Mouse (Mus musculus) heart, postnatal 0 days (tissue): ENCODE measurements at regions not wholly inside any gene's neighbourhood (a gene's known extent, or its start where the extent isn't known, plus 50 kb on each side); places are given as distances from the start of the nearest gene placed in this dataset.

Source experiments
- ATAC-seq: fragments of 200-750 bp; cut with Nextera tagmentation; 2 replicates; pipeline ENCODE4 v1.8.0; 2017; ENCODE audit warnings: low read depth, moderate number of reproducible peaks, moderate library complexity; ENCODE audit not compliant: insufficient read depth
- DNase-seq: peaks from one replicate; pipeline ENCODE4 v3.0.0-alpha.2; 2016; ENCODE audit warnings: low spot score
- H3K27ac ChIP-seq: fragments of 300-500 bp; sonication (generic); 2 replicates; pipeline ENCODE4 v1.5.1; 2014; ENCODE audit warnings: low read depth, mild to moderate bottlenecking
- H3K27me3 ChIP-seq: fragments of 300-500 bp; sonication (generic); 2 replicates; pipeline ENCODE4 v1.6.1; 2014; ENCODE audit warnings: low read length, mixed read lengths; ENCODE audit not compliant: control insufficient read depth, insufficient read depth
- H3K36me3 ChIP-seq: fragments of 300-500 bp; sonication (generic); replicated peaks from 2 replicates; pipeline ENCODE4 v1.6.1; 2014; ENCODE audit warnings: low read length, mixed read lengths; ENCODE audit not compliant: control insufficient read depth, insufficient read depth
- H3K4me1 ChIP-seq: fragments of 300-500 bp; sonication (generic); 2 replicates; pipeline ENCODE4 v1.6.1; 2014; ENCODE audit warnings: antibody characterized with exemption; ENCODE audit not compliant: control insufficient read depth, insufficient read depth
- H3K4me2 ChIP-seq: fragments of 300-500 bp; sonication (generic); 2 replicates; pipeline ENCODE4 v1.6.1; 2014; ENCODE audit warnings: low read depth, mild to moderate bottlenecking, low read length, moderate library complexity
- H3K4me3 ChIP-seq: fragments of 300-500 bp; sonication (generic); 2 replicates; pipeline ENCODE4 v1.5.1; 2014; ENCODE audit warnings: low read depth, low read length
- H3K9ac ChIP-seq: fragments of 300-500 bp; sonication (generic); replicated peaks from 2 replicates; pipeline ENCODE4 v1.6.1; 2014; ENCODE audit warnings: low read depth, low read length, mixed read lengths
- H3K9me3 ChIP-seq: fragments of 300-500 bp; sonication (generic); replicated peaks from 2 replicates; pipeline ENCODE4 v1.6.1; 2016; ENCODE audit warnings: low read length; ENCODE audit not compliant: control insufficient read depth
- CTCF ChIP-seq: IDR thresholded peaks from 2 replicates; pipeline ENCODE4 v1.5.1; 2016; ENCODE audit warnings: antibody characterized with exemption, control low read depth, low read depth
- EP300 ChIP-seq: IDR thresholded peaks from 2 replicates; pipeline ENCODE4 v1.6.1; 2016; ENCODE audit warnings: antibody characterized with exemption, low read depth
- WGBS: fragments of 180-500 bp; shearing (Covaris S2); extraction: QIAGEN DNeasy Blood & Tissue Kit; methylation state at CpG from one replicate; pipeline ENCODE4 v1.1.7; 2014; 5-methylcytosine and 5-hydroxymethylcytosine counted together

DNA sequence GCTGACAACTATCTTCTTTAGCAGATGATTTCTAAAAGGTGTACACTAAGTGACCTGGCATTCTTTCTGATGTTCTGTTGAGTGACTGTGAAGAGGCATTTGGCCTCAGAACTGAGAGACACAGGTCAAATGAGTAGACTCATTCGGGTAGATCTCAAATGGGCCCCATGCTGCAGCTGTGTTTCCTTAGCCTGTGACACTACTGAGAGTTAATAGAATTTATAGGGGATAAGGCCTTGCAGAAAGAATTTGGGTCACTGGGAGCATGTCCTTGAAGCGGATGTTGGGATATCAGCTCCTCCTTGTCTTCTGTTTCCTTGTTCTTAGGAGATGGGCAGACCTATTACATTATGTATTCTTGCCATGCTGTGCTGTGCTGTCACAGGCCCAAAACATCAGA is 271.4 kb downstream of the Impad1 start:
- Histone ChIP-seq H3K27me3 (no peaks in the 10 kb centered on the region), H3K9ac (no peak overlapping the region), H3K4me3 (no peak overlapping the region), H3K36me3 (no peaks in the 10 kb centered on the region), H3K27ac (no peak overlapping the region), H3K4me1 (no peaks in the 10 kb centered on the region), H3K4me2 (no peak overlapping the region), H3K9me3 (no peaks in the 10 kb centered on the region)
- ATAC-seq (no peak), DNase-seq (no peak)
- no peak for TF ChIP-seq CTCF
- no peak for TF ChIP-seq EP300
- 58% methylated on average over 2 of the region's 2 CpGs for WGBS

DNA sequence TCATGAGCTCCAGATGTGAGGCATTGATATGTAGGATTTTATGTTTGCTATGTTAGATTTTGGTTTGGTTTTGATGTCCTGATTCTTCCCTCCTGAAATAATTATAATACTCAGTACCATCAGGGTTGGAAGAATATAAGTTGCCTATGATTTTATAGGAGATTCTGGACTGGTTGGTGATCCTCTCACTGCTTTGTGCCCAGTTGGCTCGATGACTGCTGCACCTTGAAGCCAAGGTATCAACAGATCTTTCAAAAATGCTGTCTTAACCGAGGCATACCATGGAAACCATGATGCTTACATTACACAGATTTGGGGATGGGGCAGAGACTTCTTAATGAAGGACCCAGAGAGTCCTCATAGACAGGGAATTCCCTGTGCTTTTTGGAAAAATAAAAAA is 274.4 kb downstream of the Impad1 start:
- TF ChIP-seq CTCF (no peak), EP300 (no peak)
- ATAC-seq (no peak), DNase-seq (no peak)
- H3K4me2 ChIP-seq = no peak overlapping the region
- H3K9ac ChIP-seq = no peak overlapping the region
- H3K9me3 ChIP-seq = no peaks in the 10 kb centered on the region
- H3K4me3 ChIP-seq = no peak overlapping the region
- H3K27me3 ChIP-seq = no peaks in the 10 kb centered on the region
- H3K4me1 ChIP-seq = no peaks in the 10 kb centered on the region
- H3K27ac ChIP-seq = no peak overlapping the region
- 58% methylated on average over 2 of the region's 2 CpGs for WGBS
- H3K36me3 ChIP-seq = no peaks in the 10 kb centered on the region

DNA sequence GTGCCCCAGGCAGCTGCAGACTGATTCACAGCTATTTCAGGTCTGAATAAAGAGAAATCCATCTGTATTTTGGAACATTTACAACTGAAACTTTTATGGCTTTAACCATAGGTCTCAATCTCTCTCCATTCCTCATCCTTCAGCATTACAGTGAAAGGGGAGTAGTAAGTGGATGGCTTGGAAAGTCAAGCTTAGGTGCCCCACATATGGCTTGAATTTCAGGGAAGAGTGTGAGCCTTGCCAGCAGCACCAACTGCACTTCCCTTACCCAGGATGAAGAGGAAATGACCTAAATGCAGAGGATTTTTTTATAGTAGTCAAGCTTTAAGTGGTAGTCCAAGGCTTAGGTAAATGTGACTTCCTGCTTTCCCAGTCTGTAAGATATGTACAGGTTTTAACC is 279.8 kb downstream of the Impad1 start:
- ATAC-seq = no peak

DNA sequence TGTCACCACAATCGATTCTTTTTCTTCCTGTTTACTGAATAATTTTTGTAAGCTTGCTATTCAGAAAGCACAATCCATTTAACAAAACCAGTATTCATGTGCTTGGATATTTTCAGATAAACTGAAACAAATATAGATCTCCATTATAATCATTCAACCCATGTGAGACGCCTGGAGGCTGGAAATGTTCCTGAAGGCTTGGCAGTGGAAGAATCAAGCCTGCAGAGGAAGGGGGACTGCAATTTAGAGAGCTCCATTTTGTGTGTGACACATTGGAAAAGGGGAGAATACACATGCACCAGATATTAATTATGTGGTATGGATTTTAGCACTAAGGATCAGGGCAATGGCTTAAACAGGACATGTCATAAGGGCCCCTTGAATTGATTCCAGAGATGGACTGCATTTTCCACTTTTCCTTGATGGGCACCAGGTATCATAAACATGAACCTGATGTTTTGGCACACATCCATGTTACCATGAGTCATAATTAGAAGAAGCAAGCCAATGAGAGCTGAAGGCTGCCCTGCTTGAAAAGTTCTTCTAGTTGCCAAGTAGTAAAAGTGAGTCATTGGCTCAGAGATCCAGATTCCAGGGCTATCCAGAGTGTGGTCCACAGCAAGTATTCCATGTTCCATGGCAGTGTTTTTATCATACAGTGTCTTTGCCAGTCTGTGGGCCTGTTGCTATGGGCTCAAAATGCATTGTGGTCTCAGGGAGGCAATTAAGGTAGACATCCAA is 282.8 kb downstream of the Impad1 start:
- no peak overlapping the region for H3K4me2 ChIP-seq
- ATAC-seq (no peak), DNase-seq (no peak)
- no peak overlapping the region for H3K27ac ChIP-seq
- no peak for TF ChIP-seq CTCF
- TF ChIP-seq EP300 = no peak
- H3K4me1 ChIP-seq = no peaks in the 10 kb centered on the region
- no peaks in the 10 kb centered on the region for H3K36me3 ChIP-seq
- no peak overlapping the region for H3K9ac ChIP-seq
- no peaks in the 10 kb centered on the region for H3K9me3 ChIP-seq
- no peaks in the 10 kb centered on the region for H3K27me3 ChIP-seq
- no peak overlapping the region for H3K4me3 ChIP-seq
- 61% methylated on average over 2 of the region's 2 CpGs for WGBS

More for the DNA sequence above, 279.8 kb downstream of the Impad1 start:
- H3K36me3 ChIP-seq = no peaks in the 10 kb centered on the region
- no peak overlapping the region for H3K27ac ChIP-seq
- no peak overlapping the region for H3K9ac ChIP-seq
- TF ChIP-seq EP300 = no peak
- H3K27me3 ChIP-seq = no peaks in the 10 kb centered on the region
- no peak overlapping the region for H3K4me3 ChIP-seq
- H3K4me2 ChIP-seq = no peak overlapping the region
- no peak for DNase-seq
- H3K4me1 ChIP-seq = no peaks in the 10 kb centered on the region
- H3K9me3 ChIP-seq = no peaks in the 10 kb centered on the region

DNA sequence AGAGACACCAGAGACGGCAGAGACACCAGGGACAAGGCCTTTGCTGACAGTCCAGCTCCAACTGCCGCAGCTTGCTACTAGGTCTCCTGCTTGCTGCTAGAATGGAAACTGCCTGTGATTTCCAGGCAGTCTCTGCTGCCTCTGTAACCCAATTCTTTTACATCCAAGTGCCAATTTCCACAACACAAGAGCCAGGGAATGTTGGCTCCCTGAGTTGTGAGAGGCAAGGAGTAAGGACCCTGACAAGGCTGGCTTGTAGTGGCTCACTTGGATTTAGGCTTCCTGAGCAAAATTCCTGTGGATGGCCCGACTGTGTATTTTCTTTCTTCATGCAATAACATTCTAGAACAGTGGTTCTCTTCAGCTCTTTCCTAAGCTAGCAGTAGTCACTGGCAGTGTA is 283.9 kb downstream of the Impad1 start:
- H3K9me3 ChIP-seq = no peaks in the 10 kb centered on the region
- 71% methylated on average over 3 of the region's 3 CpGs for WGBS
- H3K36me3 ChIP-seq = no peaks in the 10 kb centered on the region
- no peak for DNase-seq
- H3K9ac ChIP-seq = no peak overlapping the region
- no peaks in the 10 kb centered on the region for H3K4me1 ChIP-seq
- no peak for ATAC-seq
- no peak for TF ChIP-seq CTCF
- H3K4me2 ChIP-seq = no peak overlapping the region
- H3K27ac ChIP-seq = no peak overlapping the region
- H3K27me3 ChIP-seq = no peaks in the 10 kb centered on the region
- no peak overlapping the region for H3K4me3 ChIP-seq

DNA sequence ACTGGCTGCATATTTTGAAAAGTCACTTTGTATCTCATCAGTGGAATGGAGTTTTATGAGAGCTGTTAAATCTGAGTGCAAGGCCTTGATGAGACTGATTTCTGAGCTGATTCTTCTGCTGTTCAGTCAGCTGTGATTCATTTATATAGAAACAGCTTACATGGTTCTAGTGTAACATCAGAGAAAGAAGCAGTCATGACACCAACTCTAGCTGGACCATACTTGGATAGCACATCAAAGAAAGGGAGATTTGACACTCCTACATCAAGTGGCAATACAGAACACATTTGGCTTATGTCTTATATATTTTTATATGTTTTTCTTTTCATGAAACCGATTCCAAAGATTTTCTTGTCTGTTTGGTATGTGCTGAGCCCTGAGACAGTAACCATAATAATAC is 296.0 kb downstream of the Impad1 start:
- no peak for ATAC-seq
- TF ChIP-seq EP300 (no peak), CTCF (no peak)
- Histone ChIP-seq H3K27ac (no peak overlapping the region), H3K27me3 (no peaks in the 10 kb centered on the region), H3K9me3 (no peaks in the 10 kb centered on the region), H3K36me3 (no peaks in the 10 kb centered on the region), H3K9ac (no peak overlapping the region), H3K4me2 (no peak overlapping the region), H3K4me1 (no peaks in the 10 kb centered on the region), H3K4me3 (no peak overlapping the region)
- DNase-seq = no peak
- 57% methylated on average over 1 of the region's 1 CpGs for WGBS
